Mouse (Mus musculus): ENCODE measurements at regions not wholly inside any gene's neighbourhood (a gene's known extent, or its start where the extent isn't known, plus 50 kb on each side); places are given as distances from the start of the nearest gene placed in this dataset.

GRCm38 (mm10) chr9:52407841-52408240 lies 239.5 kb upstream of the Zc3h12c start:
- DNase-seq (ENCODE audit: low spot score), result no peak
- Histone ChIP-seq H3K9me3 (ENCODE audit: low read length) (no peaks in the 10 kb centered on the region), H3K4me3 (ENCODE audit: low read length) (no peak overlapping the region), H3K36me3 (ENCODE audit: insufficient read depth, low read length) (no peaks in the 10 kb centered on the region), H3K27me3 (ENCODE audit: insufficient read depth, low read length) (no peaks in the 10 kb centered on the region), H3K27ac (no peak overlapping the region), H3K4me1 (ENCODE audit: insufficient read depth, low read length) (no peaks in the 10 kb centered on the region), H3K9ac (replicated peaks; ENCODE audit: low read length) (no peak overlapping the region), H3K4me2 (ENCODE audit: low read depth, low read length) (no peak overlapping the region)
- 82% methylated on average over 6 of the region's 6 CpGs for WGBS
- ATAC-seq, result no peak
- TF ChIP-seq CTCF (IDR thresholded peaks at IDR 0.05; ENCODE audit: low read depth), result no peak

DNA sequence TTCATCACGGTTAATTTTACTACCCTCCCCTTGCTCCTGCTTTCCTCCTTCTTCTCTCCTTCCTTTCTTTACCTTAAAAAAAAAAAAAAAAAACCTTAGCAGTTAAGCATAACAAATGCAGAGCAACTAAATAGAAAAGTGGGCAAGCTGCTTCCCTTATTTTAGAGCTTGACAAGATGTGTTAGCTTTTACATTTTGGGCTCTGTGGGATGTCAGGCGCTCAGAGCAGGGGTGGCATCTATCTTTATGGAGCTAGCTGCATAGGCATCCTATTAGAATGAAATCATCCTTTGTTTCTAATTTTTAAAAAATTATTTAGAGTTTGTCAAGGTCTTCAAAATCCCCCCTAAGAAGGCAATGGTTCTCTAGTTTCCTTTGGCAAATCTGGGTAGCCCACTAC lies 234.1 kb upstream of the Zc3h12c start:
- no peak overlapping the region for H3K4me2 ChIP-seq (ENCODE audit: low read depth, low read length)
- no peak for TF ChIP-seq CTCF (IDR thresholded peaks at IDR 0.05; ENCODE audit: low read depth)
- H3K4me1 ChIP-seq (ENCODE audit: insufficient read depth, low read length), result no peaks in the 10 kb centered on the region
- H3K9ac ChIP-seq (replicated peaks; ENCODE audit: low read length), result no peak overlapping the region
- ATAC-seq, result no peak
- WGBS, result 70% methylated on average over 2 of the region's 2 CpGs
- H3K27me3 ChIP-seq (ENCODE audit: insufficient read depth, low read length), result no peaks in the 10 kb centered on the region
- no peak overlapping the region for H3K27ac ChIP-seq
- no peaks in the 10 kb centered on the region for H3K9me3 ChIP-seq (ENCODE audit: low read length)
- no peak overlapping the region for H3K4me3 ChIP-seq (ENCODE audit: low read length)
- no peak for DNase-seq (ENCODE audit: low spot score)
- H3K36me3 ChIP-seq (ENCODE audit: insufficient read depth, low read length), result no peaks in the 10 kb centered on the region

DNA sequence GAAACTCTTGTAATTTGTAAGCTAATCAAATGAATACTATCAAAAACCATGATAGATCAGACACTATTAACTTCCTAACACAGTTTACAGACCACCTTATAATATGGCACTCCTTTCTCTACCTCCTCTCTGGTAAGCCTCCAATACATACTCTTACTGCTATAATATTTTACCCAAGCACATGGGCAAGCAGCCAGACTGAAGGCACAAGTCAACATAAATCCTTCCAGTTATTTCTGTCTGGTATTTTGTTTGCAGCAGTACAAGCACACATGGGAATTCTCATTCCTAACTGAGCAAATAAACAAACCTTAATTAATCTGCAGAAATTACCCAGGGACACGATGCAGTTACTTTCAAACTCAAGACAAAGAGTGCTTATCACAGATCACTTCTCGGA lies 210.7 kb upstream of the Zc3h12c start:
- DNase-seq (ENCODE audit: low spot score) (no peak), ATAC-seq (no peak)
- Histone ChIP-seq H3K4me2 (ENCODE audit: low read depth, low read length) (no peak overlapping the region), H3K4me1 (ENCODE audit: insufficient read depth, low read length) (no peaks in the 10 kb centered on the region), H3K9ac (replicated peaks; ENCODE audit: low read length) (no peak overlapping the region), H3K36me3 (ENCODE audit: insufficient read depth, low read length) (no peaks in the 10 kb centered on the region), H3K27me3 (ENCODE audit: insufficient read depth, low read length) (no peaks in the 10 kb centered on the region), H3K9me3 (ENCODE audit: low read length) (no peaks in the 10 kb centered on the region), H3K4me3 (ENCODE audit: low read length) (no peak overlapping the region), H3K27ac (no peak overlapping the region)
- TF ChIP-seq CTCF (IDR thresholded peaks at IDR 0.05; ENCODE audit: low read depth), result no peak
- whole genome bisulfite sequencing, result 68% methylated on average over 2 of the region's 2 CpGs

GRCm38 (mm10) chr9:52377761-52378160 lies 209.4 kb upstream of the Zc3h12c start:
- H3K9ac ChIP-seq (replicated peaks; ENCODE audit: low read length), result no peak overlapping the region
- no peak for ATAC-seq
- no peak for DNase-seq (ENCODE audit: low spot score)
- no peaks in the 10 kb centered on the region for H3K4me1 ChIP-seq (ENCODE audit: insufficient read depth, low read length)
- no peak for TF ChIP-seq CTCF (IDR thresholded peaks at IDR 0.05; ENCODE audit: low read depth)
- H3K36me3 ChIP-seq (ENCODE audit: insufficient read depth, low read length), result no peaks in the 10 kb centered on the region
- no peak overlapping the region for H3K4me3 ChIP-seq (ENCODE audit: low read length)
- no peaks in the 10 kb centered on the region for H3K27me3 ChIP-seq (ENCODE audit: insufficient read depth, low read length)
- H3K27ac ChIP-seq, result no peak overlapping the region
- no peaks in the 10 kb centered on the region for H3K9me3 ChIP-seq (ENCODE audit: low read length)
- H3K4me2 ChIP-seq (ENCODE audit: low read depth, low read length), result no peak overlapping the region

DNA sequence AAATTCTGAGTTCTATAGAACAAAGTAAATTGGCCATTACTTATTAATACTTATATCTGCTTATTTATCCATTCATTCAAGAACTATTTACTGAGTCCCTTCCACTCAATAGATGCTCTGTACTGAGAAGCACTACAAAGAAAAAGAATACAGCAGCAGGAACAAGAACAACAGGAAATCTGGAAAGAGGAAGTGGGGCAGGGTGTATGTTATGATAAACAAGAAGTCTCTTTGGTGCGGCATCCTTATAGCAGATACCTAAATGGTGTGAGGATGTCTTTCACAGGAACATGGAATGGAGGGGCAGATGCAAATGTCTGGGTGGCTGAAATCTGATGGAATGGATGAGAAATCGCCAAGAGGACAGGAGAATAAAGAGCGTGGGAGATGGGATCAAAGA lies 208.5 kb upstream of the Zc3h12c start:
- H3K27ac ChIP-seq, result no peak overlapping the region
- no peak overlapping the region for H3K9ac ChIP-seq (replicated peaks; ENCODE audit: low read length)
- no peaks in the 10 kb centered on the region for H3K36me3 ChIP-seq (ENCODE audit: insufficient read depth, low read length)
- no peak overlapping the region for H3K4me2 ChIP-seq (ENCODE audit: low read depth, low read length)
- H3K27me3 ChIP-seq (ENCODE audit: insufficient read depth, low read length), result no peaks in the 10 kb centered on the region
- 86% methylated on average over 3 of the region's 3 CpGs for WGBS
- H3K9me3 ChIP-seq (ENCODE audit: low read length), result no peaks in the 10 kb centered on the region
- no peak for TF ChIP-seq CTCF (IDR thresholded peaks at IDR 0.05; ENCODE audit: low read depth)
- ATAC-seq (no peak), DNase-seq (ENCODE audit: low spot score) (no peak)
- H3K4me1 ChIP-seq (ENCODE audit: insufficient read depth, low read length), result no peaks in the 10 kb centered on the region
- H3K4me3 ChIP-seq (ENCODE audit: low read length), result no peak overlapping the region

DNA sequence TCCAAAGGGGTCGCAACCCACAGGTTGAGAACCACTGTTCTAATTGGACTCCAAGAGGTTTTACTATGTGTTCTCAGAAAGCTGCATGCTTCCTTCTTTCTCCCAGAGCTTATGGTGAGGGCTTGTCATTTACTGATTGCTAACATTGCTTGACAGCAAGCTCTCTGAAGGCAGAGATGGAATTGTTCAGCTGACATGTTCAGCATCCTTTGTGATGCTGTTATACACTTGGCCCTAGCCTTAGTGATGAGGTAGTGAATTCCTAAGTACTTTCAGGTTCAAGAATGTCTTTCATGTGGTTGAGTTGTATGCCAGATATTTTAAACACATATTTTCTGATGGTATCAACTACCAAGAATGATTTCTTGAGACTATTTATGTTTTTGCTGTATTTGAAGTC lies 202.9 kb upstream of the Zc3h12c start:
- H3K9ac ChIP-seq (replicated peaks; ENCODE audit: low read length), result no peak overlapping the region
- no peak overlapping the region for H3K27ac ChIP-seq
- no peak overlapping the region for H3K4me3 ChIP-seq (ENCODE audit: low read length)
- DNase-seq (ENCODE audit: low spot score), result no peak
- 96% methylated on average over 1 of the region's 1 CpGs for WGBS
- H3K27me3 ChIP-seq (ENCODE audit: insufficient read depth, low read length), result no peaks in the 10 kb centered on the region
- no peaks in the 10 kb centered on the region for H3K9me3 ChIP-seq (ENCODE audit: low read length)
- TF ChIP-seq CTCF (IDR thresholded peaks at IDR 0.05; ENCODE audit: low read depth), result no peak
- no peaks in the 10 kb centered on the region for H3K36me3 ChIP-seq (ENCODE audit: insufficient read depth, low read length)
- no peak for ATAC-seq
- no peaks in the 10 kb centered on the region for H3K4me1 ChIP-seq (ENCODE audit: insufficient read depth, low read length)
- H3K4me2 ChIP-seq (ENCODE audit: low read depth, low read length), result no peak overlapping the region

DNA sequence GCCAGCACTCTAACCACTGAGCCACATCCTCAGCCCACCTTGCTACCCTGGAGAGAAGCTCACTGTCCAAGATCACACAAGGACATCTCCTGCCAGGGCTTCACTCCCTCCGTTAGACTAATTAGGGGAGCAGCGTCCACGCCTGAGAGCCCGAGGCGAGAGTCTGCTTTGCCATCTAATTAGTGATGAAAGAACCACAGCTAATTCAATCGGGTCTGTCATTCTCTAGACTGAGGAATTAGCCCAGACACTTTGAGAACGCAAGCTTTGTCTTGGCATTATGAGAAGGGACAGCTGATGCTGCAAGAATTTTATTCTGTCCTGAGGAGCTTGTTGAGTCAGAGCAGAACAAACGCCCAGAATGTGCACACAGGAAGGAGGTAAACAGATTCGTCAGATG lies 200.5 kb upstream of the Zc3h12c start:
- ATAC-seq, result no peak
- peak; percentile 52 for DNase-seq (ENCODE audit: low spot score)
- Histone ChIP-seq H3K4me3 (ENCODE audit: low read length) (no peak overlapping the region), H3K27ac (no peak overlapping the region), H3K9ac (replicated peaks; ENCODE audit: low read length) (no peak overlapping the region), H3K27me3 (ENCODE audit: insufficient read depth, low read length) (no peaks in the 10 kb centered on the region), H3K4me1 (ENCODE audit: insufficient read depth, low read length) (no peaks in the 10 kb centered on the region), H3K36me3 (ENCODE audit: insufficient read depth, low read length) (no peaks in the 10 kb centered on the region), H3K9me3 (ENCODE audit: low read length) (no peaks in the 10 kb centered on the region), H3K4me2 (ENCODE audit: low read depth, low read length) (no peak overlapping the region)
- no peak for TF ChIP-seq CTCF (IDR thresholded peaks at IDR 0.05; ENCODE audit: low read depth)
- 20% methylated on average over 9 of the region's 9 CpGs for WGBS
